Mouse (Mus musculus): Measurements from ENCODE around the gene Lrrfip1.

DNA sequence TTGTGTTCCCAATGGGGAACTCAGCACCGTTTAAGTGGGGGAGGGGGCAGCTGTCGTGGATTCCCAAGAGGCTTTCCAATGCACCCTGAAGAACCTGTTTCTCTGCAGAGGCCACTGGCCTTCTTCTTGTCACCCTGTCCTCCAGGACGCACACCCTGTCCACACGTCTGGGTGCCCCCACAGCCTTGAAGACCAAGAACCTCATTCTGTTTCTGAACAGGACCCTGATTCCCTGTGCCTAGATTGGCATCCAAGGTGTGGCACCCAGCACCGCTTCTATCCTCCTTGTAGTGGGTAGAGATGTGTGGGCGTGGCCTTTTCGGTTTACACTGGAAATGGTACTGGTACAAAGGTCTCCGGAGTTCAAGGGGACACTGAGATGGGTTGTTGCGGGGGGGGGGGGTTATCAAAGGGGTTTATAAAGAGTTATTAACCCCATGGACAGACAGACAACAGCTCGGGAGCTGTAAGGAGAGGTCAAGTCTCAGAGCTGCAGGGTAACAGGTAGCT, 28.6 kb upstream of the Lrrfip1 start:
- TF ChIP-seq CTCF (IDR thresholded peaks at IDR 0.05; ENCODE audit: low read depth) (no peak), EP300 (IDR thresholded peaks at IDR 0.05; ENCODE audit: low read depth) (no peak)

Data from liver, embryonic 14.5 days (tissue).